Mouse (Mus musculus) midbrain, postnatal 0 days (tissue): ENCODE data around the gene Sypl. TPM values are rescaled to one million over a fixed set of nuclear protein-coding genes. Genes with fewer than 3 reads are reported as not detected.

Experiments used
- ATAC-seq: fragments of 200-750 bp; cut with Nextera tagmentation; 2 replicates; pipeline ENCODE4 v1.8.0; 2017; ENCODE audit warnings: moderate number of reproducible peaks, mild to moderate bottlenecking, moderate TSS enrichment, moderate library complexity; ENCODE audit not compliant: low FRiP score
- DNase-seq: peaks from one replicate; pipeline ENCODE4 v3.0.0-alpha.2; 2015; ENCODE audit warnings: low spot score
- H3K27ac ChIP-seq: fragments of 300-500 bp; sonication (generic); 2 replicates; pipeline ENCODE4 v1.5.1; 2014; ENCODE audit warnings: low read depth, mild to moderate bottlenecking, low read length, mixed read lengths
- H3K27me3 ChIP-seq: fragments of 300-500 bp; sonication (generic); 2 replicates; pipeline ENCODE4 v1.6.1; 2014; ENCODE audit warnings: low read length, control low read depth, mixed read lengths; ENCODE audit not compliant: insufficient read depth
- H3K36me3 ChIP-seq: fragments of 300-500 bp; sonication (generic); 2 replicates; pipeline ENCODE4 v1.6.1; 2014; ENCODE audit warnings: low read length, control low read depth, mixed read lengths; ENCODE audit not compliant: insufficient read depth
- H3K4me1 ChIP-seq: fragments of 300-500 bp; sonication (generic); 2 replicates; pipeline ENCODE4 v1.6.1; 2014; ENCODE audit warnings: mild to moderate bottlenecking, control low read depth, antibody characterized with exemption, low read length, mixed read lengths; ENCODE audit not compliant: insufficient read depth
- H3K4me2 ChIP-seq: fragments of 300-500 bp; sonication (generic); 2 replicates; pipeline ENCODE4 v1.6.1; 2014; ENCODE audit warnings: low read depth, mild to moderate bottlenecking, low read length, mixed read lengths; ENCODE audit not compliant: poor library complexity, severe bottlenecking
- H3K4me3 ChIP-seq: fragments of 300-500 bp; sonication (generic); 2 replicates; pipeline ENCODE4 v1.5.1; 2014; ENCODE audit warnings: low read depth, mild to moderate bottlenecking, low read length, moderate library complexity
- H3K9ac ChIP-seq: fragments of 300-500 bp; sonication (generic); replicated peaks from 2 replicates; pipeline ENCODE4 v1.6.1; 2014; ENCODE audit warnings: mild to moderate bottlenecking, low read length, moderate library complexity, mixed read lengths; ENCODE audit not compliant: poor library complexity, severe bottlenecking
- H3K9me3 ChIP-seq: fragments of 300-500 bp; sonication (generic); 2 replicates; pipeline ENCODE4 v1.6.1; 2016; ENCODE audit warnings: low read length, control low read depth
- CTCF ChIP-seq: IDR thresholded peaks from 2 replicates; pipeline ENCODE4 v1.5.1; 2016; ENCODE audit warnings: antibody characterized with exemption, mild to moderate bottlenecking
- WGBS: fragments of 180-500 bp; shearing (Covaris S2); extraction: QIAGEN DNeasy Blood & Tissue Kit; methylation state at CpG from one replicate; pipeline ENCODE4 v1.1.7; 2014; 5-methylcytosine and 5-hydroxymethylcytosine counted together
- polyA plus RNA-seq: library from polyadenylated mRNA; unstranded; fragments of >200 nt; fragmentation: Nextera tagmentation; extraction: Ambion mirVana; gene quantifications from 2 replicates; pipeline ENCODE4 v1.2.1, GENCODE M21; 2015
- total RNA-seq: library from RNA; depleted of rRNA; stranded (reverse); fragments of >200 nt; gene quantifications from 2 replicates; pipeline ENCODE4 v1.2.3, GENCODE M21; 2014; rRNA removed

Sypl gene
- 15.2 and 19.3 TPM in 2 replicates for total RNA-seq
- 35.2 and 37.1 TPM in 2 replicates for polyA plus RNA-seq

DNA sequence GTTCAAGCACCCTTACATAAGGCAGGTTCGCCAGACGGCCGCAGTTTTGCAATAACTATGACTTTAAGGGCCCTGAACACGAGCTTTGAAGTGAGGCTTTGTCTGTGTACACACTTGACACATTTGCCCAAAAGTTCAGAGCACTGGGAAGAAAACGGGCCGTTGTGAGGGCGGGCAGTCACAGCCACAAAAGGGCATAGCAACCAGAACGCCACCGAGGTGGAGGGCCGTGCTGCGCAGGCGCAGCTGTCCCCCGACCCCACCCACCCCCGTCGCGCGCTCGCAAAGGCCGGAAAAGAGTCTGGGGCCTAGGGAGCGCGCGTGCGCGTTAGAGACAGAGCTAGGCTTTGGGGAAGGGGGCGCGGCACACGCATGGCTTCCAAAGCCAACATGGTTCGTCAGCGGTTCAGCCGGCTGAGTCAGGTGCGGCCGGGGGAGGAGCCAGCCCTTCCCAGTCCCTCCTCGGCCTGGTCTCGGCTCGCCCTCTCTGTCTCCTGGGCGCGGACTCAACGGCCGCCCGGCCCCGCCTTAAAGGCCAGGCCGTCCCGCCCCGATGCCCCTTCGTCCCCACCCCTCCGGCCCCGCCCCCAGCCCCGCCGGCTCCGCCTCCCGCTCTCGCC lies at the start of gene Sypl:
Gene Sypl, plus strand, starts transcription at position 296 of the 620 bp plus-strand sequence.
- peak; percentile 99 for DNase-seq

GRCm38 (mm10) chr12:32909686-32910085 lies 44.0 kb upstream of the Sypl start:
- no peak overlapping the region for H3K4me2 ChIP-seq
- no peak overlapping the region for H3K4me3 ChIP-seq
- H3K9ac ChIP-seq: no peak overlapping the region
- no peaks in the 10 kb centered on the region for H3K27me3 ChIP-seq
- no peak overlapping the region for H3K27ac ChIP-seq
- DNase-seq (no peak), ATAC-seq (no peak)
- H3K4me1 ChIP-seq: no peaks in the 10 kb centered on the region
- TF ChIP-seq CTCF: no peak
- no peaks in the 10 kb centered on the region for H3K9me3 ChIP-seq
- 57% methylated on average over 10 of the region's 10 CpGs for WGBS
- no peaks in the 10 kb centered on the region for H3K36me3 ChIP-seq

More for the DNA sequence above, at the start of gene Sypl:
- Histone ChIP-seq H3K27ac (peak within 1 kb of the TSS; percentile 94), H3K27me3 (no peaks in the 10 kb centered on the region), H3K9me3 (no peaks in the 10 kb centered on the region), H3K4me2 (peak within 1 kb of the TSS; percentile 57), H3K9ac (peak within 1 kb of the TSS; percentile 84), H3K4me1 (peaks cover 8% of the 10 kb centered on the region), H3K4me3 (peak within 1 kb of the TSS; percentile 88), H3K36me3 (no peaks in the 10 kb centered on the region)
- peak; percentile 96 for ATAC-seq
- TF ChIP-seq CTCF: no peak; the same call in 1 of the 2 replicates
- WGBS: under 1% methylated on average over 36 of the region's 52 CpGs

DNA sequence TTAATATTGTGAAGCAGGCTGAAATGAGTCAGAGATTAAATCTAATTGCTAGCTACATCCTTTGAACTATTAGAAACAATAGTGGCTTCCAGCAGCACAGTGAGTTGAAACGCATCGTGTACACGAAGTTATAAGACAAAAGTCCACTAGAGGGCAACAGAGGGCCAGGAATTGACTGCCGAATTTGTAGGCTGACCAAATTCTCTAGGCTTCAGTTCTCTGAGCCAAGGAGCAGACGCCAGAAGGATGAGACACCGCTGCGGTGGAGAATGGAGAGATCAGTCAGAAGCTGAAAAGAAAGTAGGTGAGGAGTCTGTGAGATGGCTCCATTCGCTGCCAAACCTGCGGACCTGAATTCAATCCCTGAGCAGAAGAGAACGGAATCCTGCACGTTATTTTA lies 43.6 kb upstream of the Sypl start:
- ATAC-seq (peak; percentile 76), DNase-seq (peak; percentile 96)
- Histone ChIP-seq H3K4me3 (no peak overlapping the region), H3K27ac (no peak overlapping the region), H3K36me3 (no peaks in the 10 kb centered on the region), H3K27me3 (no peaks in the 10 kb centered on the region), H3K4me1 (no peaks in the 10 kb centered on the region), H3K9ac (0 out of 2 replicates have a peak overlapping the region, but pooled peaks have one; percentile 9), H3K9me3 (no peaks in the 10 kb centered on the region), H3K4me2 (peak overlapping the region; percentile 35)
- peak; percentile 93 for TF ChIP-seq CTCF
- WGBS: 9% methylated on average over 11 of the region's 11 CpGs

- H3K4me3 ChIP-seq: no peak overlapping the region
- no peaks in the 10 kb centered on the region for H3K4me1 ChIP-seq
- H3K36me3 ChIP-seq: no peaks in the 10 kb centered on the region
- DNase-seq (peak; percentile 87), ATAC-seq (peak; percentile 68)
- peak; percentile 79 for TF ChIP-seq CTCF
- H3K4me2 ChIP-seq: peak overlapping the region; percentile 35
- H3K9ac ChIP-seq: 0 out of 2 replicates have a peak overlapping the region, but pooled peaks have one; percentile 9
- WGBS: 27% methylated on average over 15 of the region's 15 CpGs
- H3K27ac ChIP-seq: no peak overlapping the region
- H3K9me3 ChIP-seq: no peaks in the 10 kb centered on the region
- H3K27me3 ChIP-seq: no peaks in the 10 kb centered on the region
These were observed 43.0 kb upstream of the Sypl start for GRCm38 (mm10) chr12:32910560-32911194.

DNA sequence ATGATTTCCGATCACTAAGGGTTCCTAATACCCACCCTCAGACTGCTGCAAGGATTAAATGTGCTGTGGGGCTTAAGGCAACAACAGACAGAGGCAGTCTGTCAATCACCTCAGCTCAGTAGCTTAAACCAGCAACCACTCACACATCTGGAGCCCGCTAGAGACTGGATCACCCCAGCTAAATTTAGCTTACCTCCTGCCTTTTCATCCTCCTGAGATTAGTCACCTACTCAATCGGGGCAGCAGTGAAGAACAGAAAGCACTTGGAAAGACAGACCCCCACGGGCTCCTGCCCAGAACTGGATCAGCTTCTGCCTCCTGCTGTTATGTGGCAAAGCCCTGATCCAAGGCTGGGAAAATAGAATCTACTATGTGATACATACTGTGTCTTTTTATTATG lies 42.1 kb upstream of the Sypl start:
- DNase-seq (no peak), ATAC-seq (no peak)
- WGBS: 19% methylated on average over 4 of the region's 4 CpGs
- H3K27me3 ChIP-seq: no peaks in the 10 kb centered on the region
- H3K27ac ChIP-seq: no peak overlapping the region
- H3K4me2 ChIP-seq: no peak overlapping the region
- no peaks in the 10 kb centered on the region for H3K9me3 ChIP-seq
- H3K36me3 ChIP-seq: no peaks in the 10 kb centered on the region
- H3K4me3 ChIP-seq: no peak overlapping the region
- no peak for TF ChIP-seq CTCF
- H3K4me1 ChIP-seq: no peaks in the 10 kb centered on the region
- no peak overlapping the region for H3K9ac ChIP-seq

DNA sequence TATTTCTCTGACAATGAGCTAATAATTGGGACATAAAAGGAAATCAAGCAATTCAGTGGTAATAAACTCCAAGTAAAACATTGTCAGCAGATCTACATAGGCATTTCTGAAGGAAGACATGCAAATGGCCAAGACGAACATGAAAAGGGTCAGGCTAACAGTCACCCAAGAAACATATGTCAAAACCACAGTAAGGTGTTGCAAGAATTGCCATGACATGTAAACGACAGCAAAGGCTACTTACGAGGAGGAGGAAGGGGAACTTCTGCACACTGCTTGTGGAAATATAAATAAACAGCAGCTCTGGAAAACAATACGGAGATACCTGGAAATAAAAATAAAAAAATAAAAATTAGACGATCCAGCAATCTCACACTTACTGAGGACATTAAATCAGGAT lies 40.9 kb upstream of the Sypl start:
- Histone ChIP-seq H3K9me3 (no peaks in the 10 kb centered on the region), H3K4me3 (no peak overlapping the region), H3K4me2 (no peak overlapping the region), H3K36me3 (no peaks in the 10 kb centered on the region), H3K4me1 (no peaks in the 10 kb centered on the region), H3K27ac (no peak overlapping the region), H3K9ac (no peak overlapping the region), H3K27me3 (no peaks in the 10 kb centered on the region)
- ATAC-seq (no peak), DNase-seq (no peak)
- 85% methylated on average over 5 of the region's 5 CpGs for WGBS
- no peak for TF ChIP-seq CTCF
